Mouse (Mus musculus): ENCODE results near the gene Yod1.

- no peak for TF ChIP-seq CTCF (IDR thresholded peaks at IDR 0.05; ENCODE audit: borderline replicate concordance, control insufficient read depth, extremely low read depth, insufficient read depth, low read length, poor library complexity)
- TF ChIP-seq POLR2A (IDR thresholded peaks at IDR 0.05; ENCODE audit: control insufficient read depth, extremely low read depth, insufficient read depth, low read length, poor library complexity): no peak
Measured at GRCm38 (mm10) chr1:130739636-130740035, 22.5 kb downstream of the Yod1 start.

All from thymus, adult 2 months (tissue).